Mouse (Mus musculus): Measurements from ENCODE around the gene Sdhaf1. TPM values are rescaled to one million over a fixed set of nuclear protein-coding genes. Genes with fewer than 3 reads are reported as not detected.

Gene Sdhaf1
- polyA plus RNA-seq, 1 experiment from 2014 or later, result 35.1 TPM

DNA sequence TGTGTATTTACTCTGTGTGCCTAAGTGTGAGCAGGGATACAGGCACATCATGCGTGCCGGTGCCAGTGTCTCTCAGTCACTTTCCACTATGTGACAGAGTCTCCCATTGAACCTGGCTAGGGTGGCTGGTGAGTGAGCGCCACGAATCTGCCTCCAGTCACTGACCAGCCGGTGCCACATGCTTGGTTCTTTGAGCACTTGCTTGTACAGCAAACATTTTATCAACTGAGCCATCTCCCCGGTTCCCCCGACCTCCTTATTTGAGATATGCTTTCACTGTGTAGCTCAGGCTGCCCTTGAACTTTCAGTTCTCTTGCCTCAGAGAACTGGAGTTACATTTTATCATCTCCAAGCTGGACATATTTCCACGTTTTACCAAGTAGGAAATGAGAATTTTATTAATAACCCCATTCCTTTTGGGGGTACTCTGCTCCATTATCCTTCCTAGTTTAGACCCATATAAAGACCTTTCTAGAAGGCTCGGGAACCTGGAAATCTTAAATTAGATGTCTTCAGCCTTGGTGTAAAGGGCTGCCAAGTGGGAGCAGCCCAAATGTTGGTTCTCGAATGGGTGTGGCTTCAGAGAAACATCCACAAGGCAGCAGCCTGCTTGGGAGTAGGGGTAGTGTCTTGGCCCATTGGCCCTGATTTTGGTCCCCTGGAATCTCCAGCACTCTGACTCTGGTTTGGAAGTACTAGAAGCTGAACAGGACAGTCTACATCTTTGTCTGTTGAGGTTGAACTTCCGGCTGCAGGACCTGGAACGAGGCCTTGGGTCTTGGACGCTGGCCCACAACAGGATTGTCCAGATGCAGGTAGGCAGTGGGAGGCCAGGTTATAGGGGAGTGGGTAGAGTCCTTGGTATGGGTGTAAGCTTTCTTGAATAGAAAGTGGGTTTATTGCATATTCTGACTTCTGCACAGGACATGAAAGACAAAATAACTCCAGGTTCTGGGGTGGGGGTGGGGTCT lies 7.9 kb downstream of the Sdhaf1 start:
- no peaks in the 10 kb centered on the region for H3K9me3 ChIP-seq (replicated peaks; ENCODE audit: low read length)
- H3K27me3 ChIP-seq (ENCODE audit: insufficient read depth, low read length), result no peaks in the 10 kb centered on the region
- H3K4me3 ChIP-seq (replicated peaks; ENCODE audit: low read depth, low read length), result peak overlapping the region; percentile 37
- peak overlapping the region; percentile 57 for H3K4me2 ChIP-seq (ENCODE audit: low read length)
- DNase-seq (ENCODE audit: low spot score) (no peak), ATAC-seq (replicated peaks; ENCODE audit: low FRiP score, low read depth) (no peak)
- 61% methylated on average over 13 of the region's 13 CpGs for WGBS
- TF ChIP-seq CTCF (IDR thresholded peaks at IDR 0.05; ENCODE audit: low read depth), result no peak
- peaks cover 5% of the 10 kb centered on the region; the same call in 1 of the 2 replicates for H3K36me3 ChIP-seq (ENCODE audit: insufficient read depth, low read length)
- H3K4me1 ChIP-seq (replicated peaks; ENCODE audit: insufficient read depth, low read length), result 0 out of 2 replicates have a peak, but pooled peaks cover 8% of the 10 kb centered on the region
- peak overlapping the region; percentile 55; the same call in 1 of the 2 replicates for H3K9ac ChIP-seq (ENCODE audit: low read depth, low read length)
- H3K27ac ChIP-seq, result peak overlapping the region; percentile 83; the same call in 1 of the 2 replicates

DNA sequence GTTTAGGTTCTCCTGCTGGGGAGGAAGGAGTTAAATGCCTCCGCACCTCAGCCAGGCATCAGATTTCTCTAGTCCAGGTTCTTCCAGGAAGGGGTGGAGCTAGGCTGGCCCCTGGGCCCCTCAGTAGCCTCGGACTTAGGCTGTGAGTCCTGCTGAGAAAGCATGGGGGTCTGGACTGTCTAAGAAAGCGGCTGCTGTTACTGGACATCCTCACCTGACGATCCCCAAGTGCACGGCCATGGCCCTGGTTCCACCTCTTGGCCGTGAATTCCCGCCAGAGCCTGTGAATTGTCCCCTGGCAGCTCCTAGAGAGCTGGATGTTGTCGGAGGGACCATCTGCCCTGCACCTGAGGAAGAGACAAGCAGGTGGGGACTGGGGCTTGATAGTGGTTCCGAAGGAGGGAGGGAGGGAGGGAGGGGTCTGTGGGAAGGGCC lies 9.0 kb downstream of the Sdhaf1 start, which contains the start of gene Syne4:
Syne4 (plus strand) TSS at position 87 of the 435 bp plus-strand sequence.
- WGBS, result 2% methylated on average over 9 of the region's 9 CpGs
- Histone ChIP-seq H3K9ac (ENCODE audit: low read depth, low read length) (peak within 1 kb of the TSS; percentile 55), H3K27me3 (ENCODE audit: insufficient read depth, low read length) (no peaks in the 10 kb centered on the region), H3K36me3 (ENCODE audit: insufficient read depth, low read length) (peaks cover 5% of the 10 kb centered on the region; the same call in 1 of the 2 replicates), H3K9me3 (replicated peaks; ENCODE audit: low read length) (no peaks in the 10 kb centered on the region), H3K4me3 (replicated peaks; ENCODE audit: low read depth, low read length) (peak within 1 kb of the TSS; percentile 37), H3K4me2 (ENCODE audit: low read length) (peak within 1 kb of the TSS; percentile 57), H3K4me1 (replicated peaks; ENCODE audit: insufficient read depth, low read length) (0 out of 2 replicates have a peak, but pooled peaks cover 8% of the 10 kb centered on the region), H3K27ac (peak within 1 kb of the TSS; percentile 83)
- DNase-seq (ENCODE audit: low spot score) (peak; percentile 58), ATAC-seq (replicated peaks; ENCODE audit: low FRiP score, low read depth) (peak; percentile 74)
- no peak for TF ChIP-seq CTCF (IDR thresholded peaks at IDR 0.05; ENCODE audit: low read depth)

- ATAC-seq (replicated peaks; ENCODE audit: low FRiP score, low read depth), result peak; percentile 59
- WGBS, result 41% methylated on average over 27 of the region's 27 CpGs
- Histone ChIP-seq H3K4me2 (ENCODE audit: low read length) (peak overlapping the region; percentile 57), H3K36me3 (ENCODE audit: insufficient read depth, low read length) (peaks cover 5% of the 10 kb centered on the region; the same call in 1 of the 2 replicates), H3K27ac (peak overlapping the region; percentile 72), H3K9ac (ENCODE audit: low read depth, low read length) (peak overlapping the region; percentile 18; the same call in 1 of the 2 replicates), H3K4me3 (replicated peaks; ENCODE audit: low read depth, low read length) (0 out of 2 replicates have a peak overlapping the region, but pooled peaks have one; percentile 11), H3K27me3 (ENCODE audit: insufficient read depth, low read length) (no peaks in the 10 kb centered on the region), H3K4me1 (replicated peaks; ENCODE audit: insufficient read depth, low read length) (peaks cover 14% of the 10 kb centered on the region; the same call in 1 of the 2 replicates), H3K9me3 (replicated peaks; ENCODE audit: low read length) (no peaks in the 10 kb centered on the region)
- peak; percentile 31; the same call in 1 of the 2 replicates for TF ChIP-seq CTCF (IDR thresholded peaks at IDR 0.05; ENCODE audit: low read depth)
- DNase-seq (ENCODE audit: low spot score), result no peak
Observed at GRCm38 (mm10) chr7:30313666-30314320, 9.9 kb downstream of the Sdhaf1 start.

- Histone ChIP-seq H3K27me3 (ENCODE audit: insufficient read depth, low read length) (no peaks in the 10 kb centered on the region), H3K36me3 (ENCODE audit: insufficient read depth, low read length) (peaks cover 5% of the 10 kb centered on the region; the same call in 1 of the 2 replicates), H3K4me2 (ENCODE audit: low read length) (no peak overlapping the region), H3K4me1 (replicated peaks; ENCODE audit: insufficient read depth, low read length) (peaks cover 13% of the 10 kb centered on the region; the same call in 1 of the 2 replicates), H3K9ac (ENCODE audit: low read depth, low read length) (no peak overlapping the region), H3K27ac (no peak overlapping the region), H3K4me3 (replicated peaks; ENCODE audit: low read depth, low read length) (no peak overlapping the region), H3K9me3 (replicated peaks; ENCODE audit: low read length) (no peaks in the 10 kb centered on the region)
- DNase-seq (ENCODE audit: low spot score), result no peak
- 81% methylated on average over 12 of the region's 12 CpGs for WGBS
- TF ChIP-seq CTCF (IDR thresholded peaks at IDR 0.05; ENCODE audit: low read depth), result no peak
- ATAC-seq (replicated peaks; ENCODE audit: low FRiP score, low read depth), result no peak
Observed at GRCm38 (mm10) chr7:30310136-30310535, 13.6 kb downstream of the Sdhaf1 start.

DNA sequence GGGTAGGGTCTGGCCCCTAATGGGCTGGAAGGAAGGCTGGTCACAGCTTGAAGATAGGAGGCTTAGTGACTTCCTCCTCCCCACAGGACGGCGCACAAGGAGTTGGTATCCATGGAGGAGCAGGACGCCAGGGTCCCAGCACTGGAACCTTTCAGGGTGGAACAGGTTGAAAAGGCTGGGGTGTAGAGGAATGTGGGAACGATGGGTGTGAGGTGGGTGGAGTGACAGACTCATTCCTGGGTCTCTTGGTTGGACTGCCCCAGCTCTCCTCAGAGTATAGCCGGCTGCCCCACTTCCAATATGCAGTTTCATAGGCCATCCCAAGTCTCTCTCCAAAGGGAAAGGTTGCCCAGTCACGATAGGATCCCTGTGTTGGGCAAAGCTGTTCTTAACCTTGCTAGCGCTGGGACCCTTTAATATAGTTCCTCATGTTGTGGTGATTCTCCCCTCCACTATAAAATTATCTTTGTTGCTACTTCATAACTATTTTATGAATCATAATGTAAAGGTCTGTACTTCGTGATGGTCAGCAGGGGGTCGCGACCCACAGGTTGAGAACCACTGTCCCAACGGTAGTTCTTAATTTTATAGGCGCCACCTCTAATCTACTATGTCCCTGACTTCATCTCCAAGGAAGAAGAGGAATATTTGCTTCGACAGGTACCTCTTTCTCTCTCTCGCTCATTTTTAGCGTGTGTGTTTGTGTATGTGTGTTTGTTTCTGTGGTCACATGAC lies 14.1 kb downstream of the Sdhaf1 start:
- Histone ChIP-seq H3K9me3 (replicated peaks; ENCODE audit: low read length) (no peaks in the 10 kb centered on the region), H3K4me3 (replicated peaks; ENCODE audit: low read depth, low read length) (peak overlapping the region; percentile 50), H3K9ac (ENCODE audit: low read depth, low read length) (peak overlapping the region; percentile 54), H3K4me1 (replicated peaks; ENCODE audit: insufficient read depth, low read length) (peaks cover 11% of the 10 kb centered on the region; the same call in 1 of the 2 replicates), H3K4me2 (ENCODE audit: low read length) (peak overlapping the region; percentile 77), H3K27ac (peak overlapping the region; percentile 51; the same call in 1 of the 2 replicates), H3K27me3 (ENCODE audit: insufficient read depth, low read length) (no peaks in the 10 kb centered on the region), H3K36me3 (ENCODE audit: insufficient read depth, low read length) (peaks cover 5% of the 10 kb centered on the region; the same call in 1 of the 2 replicates)
- DNase-seq (ENCODE audit: low spot score) (no peak), ATAC-seq (replicated peaks; ENCODE audit: low FRiP score, low read depth) (no peak)
- WGBS, result 61% methylated on average over 15 of the region's 15 CpGs
- no peak for TF ChIP-seq CTCF (IDR thresholded peaks at IDR 0.05; ENCODE audit: low read depth)
